Mouse (Mus musculus) cerebellum, adult 2 months (tissue): ENCODE data around the gene Gm28230. TPM values are rescaled to one million over a fixed set of nuclear protein-coding genes. Genes with fewer than 3 reads are reported as not detected.
A peak's percentile ranks its signal among the peaks of the same experiment; 100 is the strongest.

Experiments used
- DNase-seq, 2 experiments: peaks; one replicate each; pipeline ENCODE4 v3.0.0; 2021
- H3K27ac ChIP-seq: fragments of 200-500 bp; 2 replicates; pipeline ENCODE4 v1.5.1; 2012; ENCODE audit warnings: low read length, control low read depth, inconsistent platforms; ENCODE audit not compliant: insufficient read depth
- H3K27me3 ChIP-seq: fragments of 200-500 bp; 2 replicates; pipeline ENCODE4 v1.6.1; 2012; ENCODE audit warnings: inconsistent platforms, mild to moderate bottlenecking, low read length, moderate library complexity; ENCODE audit not compliant: control insufficient read depth, insufficient read depth
- H3K4me1 ChIP-seq: fragments of 200-500 bp; 2 replicates; pipeline ENCODE4 v1.6.1; 2011; ENCODE audit warnings: low read length; ENCODE audit not compliant: control insufficient read depth, insufficient read depth
- H3K4me3 ChIP-seq: fragments of 200-500 bp; replicated peaks from 2 replicates; pipeline ENCODE3; 2011; ENCODE audit warnings: mild to moderate bottlenecking, low read depth, low read length, control low read depth; ENCODE audit not compliant: insufficient read depth
- CTCF ChIP-seq: fragments of 200-500 bp; IDR thresholded peaks from 2 replicates; pipeline ENCODE4 v1.5.1; 2011; ENCODE audit warnings: low read depth, mild to moderate bottlenecking, control low read depth, low read length, moderate library complexity, borderline replicate concordance; ENCODE audit not compliant: insufficient read depth
- POLR2A ChIP-seq: fragments of 200-500 bp; IDR thresholded peaks from 2 replicates; pipeline ENCODE4 v1.6.1; 2011; ENCODE audit warnings: low read length, control low read depth, borderline replicate concordance; ENCODE audit not compliant: insufficient read depth
- WGBS: fragments of 180-500 bp; shearing (Covaris S2); methylation state at CpG from one replicate; pipeline ENCODE4 v1.1.7; 2018; 5-methylcytosine and 5-hydroxymethylcytosine counted together
- polyA plus RNA-seq: library from polyadenylated mRNA; depleted of rRNA; stranded (reverse); fragments of >200 nt; gene quantifications from 2 replicates; pipeline ENCODE4 v1.2.3, GENCODE M21; 2012

The Gm28230 gene
- polyA plus RNA-seq, 1 experiment, result 0.16 TPM

DNA sequence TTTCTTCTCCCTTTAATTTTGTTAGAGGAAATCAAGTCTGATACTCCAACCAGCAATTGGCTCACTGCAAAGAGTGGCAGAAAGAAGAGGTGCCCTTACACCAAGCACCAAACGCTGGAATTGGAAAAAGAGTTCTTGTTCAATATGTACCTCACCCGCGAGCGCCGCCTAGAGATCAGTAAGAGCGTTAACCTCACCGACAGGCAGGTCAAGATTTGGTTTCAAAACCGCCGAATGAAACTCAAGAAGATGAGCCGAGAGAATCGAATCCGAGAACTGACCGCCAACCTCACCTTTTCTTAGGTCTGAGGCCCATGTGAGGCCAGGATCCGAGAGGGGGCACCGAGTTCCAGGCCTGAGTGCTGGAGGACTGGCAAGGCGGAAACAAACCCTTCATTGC is 32.5 kb upstream of the Gm28230 start:
- DNase-seq, result peak in 1 of 2 experiments; percentile 3
- Histone ChIP-seq H3K4me1 (no peaks in the 10 kb centered on the region), H3K4me3 (no peak overlapping the region), H3K27ac (no peak overlapping the region), H3K27me3 (peaks cover 28% of the 10 kb centered on the region; the same call in 1 of the 2 replicates)
- WGBS, result 3% methylated on average over 16 of the region's 16 CpGs
- TF ChIP-seq POLR2A (no peak), CTCF (no peak)

DNA sequence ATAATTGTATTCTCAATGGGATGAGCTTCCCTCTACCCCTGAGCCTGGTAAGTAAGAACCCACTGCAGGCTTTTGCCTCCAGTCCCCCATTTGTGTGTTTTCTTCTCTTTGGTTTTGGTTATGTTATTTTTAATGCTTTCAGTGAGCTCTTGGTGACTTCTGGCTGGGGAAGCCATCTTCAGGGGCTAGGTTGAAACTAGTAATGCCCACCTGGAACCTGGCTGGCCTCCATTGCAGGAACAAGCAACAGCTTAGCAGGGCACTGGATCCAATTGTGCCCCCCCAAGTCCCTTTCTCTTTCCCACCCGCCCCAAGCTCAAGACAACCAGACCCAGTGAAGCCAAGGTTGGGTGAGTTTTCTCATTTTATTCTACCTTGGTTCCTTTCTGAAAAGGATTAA is 31.1 kb upstream of the Gm28230 start:
- TF ChIP-seq CTCF, result no peak
- no peak for TF ChIP-seq POLR2A
- no peak for DNase-seq
- Histone ChIP-seq H3K4me3 (no peak overlapping the region), H3K27ac (no peak overlapping the region), H3K4me1 (no peaks in the 10 kb centered on the region), H3K27me3 (peaks cover 28% of the 10 kb centered on the region; the same call in 1 of the 2 replicates)
- WGBS, result 15% methylated on average over 1 of the region's 1 CpGs

DNA sequence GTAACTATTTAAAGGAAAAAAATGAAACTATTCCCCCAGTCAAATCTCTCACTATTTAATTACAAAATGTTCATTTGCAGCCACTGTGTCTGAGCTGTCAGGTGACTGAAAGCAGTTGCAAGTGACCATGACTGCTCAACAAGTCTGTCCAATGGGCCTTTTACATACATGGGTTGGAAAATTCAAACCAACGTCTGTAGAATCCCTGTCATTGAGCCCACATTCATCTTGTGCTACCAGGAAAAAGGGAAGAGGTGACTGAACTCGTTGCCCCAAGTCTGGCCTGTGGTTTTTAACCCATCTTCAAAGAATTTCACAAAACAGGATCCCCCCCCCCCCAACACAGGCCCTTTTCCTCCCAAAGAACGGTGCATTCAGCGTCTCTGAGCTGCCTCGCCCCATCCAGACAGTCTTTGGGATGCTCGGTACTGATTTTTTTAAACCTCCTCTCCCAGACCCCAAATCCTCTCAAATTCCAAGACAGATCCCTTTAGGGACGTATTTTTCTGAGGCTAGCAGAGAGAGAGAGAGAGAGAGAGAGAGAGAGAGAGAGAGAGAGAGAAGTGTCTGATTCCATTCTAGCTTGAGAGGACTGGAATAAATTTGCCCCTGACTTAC is 30.6 kb upstream of the Gm28230 start:
- 3% methylated on average over 7 of the region's 7 CpGs for WGBS
- Histone ChIP-seq H3K4me3 (no peak overlapping the region), H3K4me1 (no peaks in the 10 kb centered on the region), H3K27me3 (peaks cover 27% of the 10 kb centered on the region; the same call in 1 of the 2 replicates), H3K27ac (no peak overlapping the region)
- no peak for TF ChIP-seq POLR2A
- TF ChIP-seq CTCF, result no peak
- DNase-seq, result no peak

DNA sequence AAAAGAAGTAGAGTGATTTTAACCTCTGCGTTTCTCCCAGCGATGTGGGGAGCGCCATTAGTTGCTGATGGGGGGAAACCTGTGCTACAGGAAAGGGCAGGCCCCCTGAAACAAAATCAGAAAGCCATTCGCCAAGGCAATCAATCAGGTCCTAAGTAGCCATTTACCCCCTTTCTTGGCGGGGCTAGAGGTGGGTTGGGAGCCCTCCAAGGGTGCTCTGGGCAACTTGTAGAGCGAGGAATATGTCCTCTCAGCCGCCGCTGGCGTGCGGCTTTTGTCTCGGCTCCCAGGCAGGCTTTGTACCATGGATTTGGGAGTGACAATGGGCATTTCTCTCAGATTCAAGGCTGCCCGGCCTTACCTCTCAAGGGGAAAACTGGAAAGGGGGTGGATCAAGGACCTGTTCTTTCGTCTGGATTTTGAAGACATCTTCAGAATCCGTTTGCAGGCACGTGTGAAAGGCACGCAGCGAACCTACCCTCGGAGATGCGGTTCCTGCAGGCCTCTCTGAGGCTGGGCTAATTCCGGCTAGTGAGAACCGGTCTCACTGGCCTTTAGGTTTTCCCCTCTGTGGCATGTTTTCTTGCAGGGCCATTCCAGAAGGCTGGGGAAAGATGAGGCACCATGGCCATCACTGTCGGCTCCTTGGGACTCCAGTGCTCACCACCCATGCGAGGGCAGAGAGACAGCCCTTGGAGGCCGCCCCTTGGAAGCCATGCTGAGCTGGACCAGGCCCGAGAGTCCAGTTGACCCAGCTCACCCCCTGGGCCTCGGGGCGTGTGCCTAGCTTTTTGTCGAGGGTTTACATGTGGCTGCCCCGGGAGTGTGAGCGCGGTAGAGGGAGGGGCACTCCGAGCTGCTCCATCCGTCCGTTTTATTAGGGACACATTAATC is 29.8 kb upstream of the Gm28230 start:
- Histone ChIP-seq H3K27ac (no peak overlapping the region), H3K4me1 (no peaks in the 10 kb centered on the region), H3K27me3 (peaks cover 24% of the 10 kb centered on the region; the same call in 1 of the 2 replicates), H3K4me3 (no peak overlapping the region)
- WGBS, result 3% methylated on average over 34 of the region's 34 CpGs
- TF ChIP-seq CTCF (no peak), POLR2A (no peak)
- no peak for DNase-seq

DNA sequence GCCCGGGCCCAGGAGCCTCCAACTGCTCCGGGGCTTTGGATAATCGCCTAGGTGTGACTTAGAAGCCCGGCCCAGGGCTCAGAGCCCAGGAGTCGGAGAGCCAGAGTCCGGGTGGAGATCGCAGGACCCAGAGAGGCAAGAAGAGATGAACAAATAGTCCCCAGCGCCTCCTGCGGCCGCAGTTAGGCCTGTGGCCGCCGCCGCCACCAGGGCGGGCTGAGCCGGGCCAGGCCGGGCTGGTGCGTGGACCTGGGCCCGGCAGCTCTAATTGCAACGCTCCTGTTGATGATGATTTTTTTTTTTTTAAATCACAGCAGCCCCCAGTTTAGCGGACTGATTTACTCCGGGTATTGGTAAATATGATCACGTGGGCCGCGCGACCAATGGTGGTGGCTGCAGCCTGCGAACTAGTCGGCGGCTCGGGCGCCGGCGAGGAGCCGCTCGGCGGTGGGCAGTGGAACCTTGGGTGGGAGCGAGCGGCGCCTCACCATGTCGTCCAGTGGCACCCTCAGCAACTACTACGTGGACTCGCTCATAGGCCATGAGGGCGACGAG is 28.9 kb upstream of the Gm28230 start, which contains the start of gene Hoxd9:
TSS of gene Hoxd9 (plus strand) at position 161 of the 555 bp plus-strand sequence.
- WGBS, result 2% methylated on average over 43 of the region's 43 CpGs
- no peak within 1 kb of the TSS for H3K27ac ChIP-seq
- H3K4me1 ChIP-seq, result no peaks in the 10 kb centered on the region
- H3K27me3 ChIP-seq, result peaks cover 21% of the 10 kb centered on the region; the same call in 1 of the 2 replicates
- DNase-seq, result no peak
- H3K4me3 ChIP-seq, result no peak within 1 kb of the TSS
- TF ChIP-seq POLR2A (no peak), CTCF (no peak)

DNA sequence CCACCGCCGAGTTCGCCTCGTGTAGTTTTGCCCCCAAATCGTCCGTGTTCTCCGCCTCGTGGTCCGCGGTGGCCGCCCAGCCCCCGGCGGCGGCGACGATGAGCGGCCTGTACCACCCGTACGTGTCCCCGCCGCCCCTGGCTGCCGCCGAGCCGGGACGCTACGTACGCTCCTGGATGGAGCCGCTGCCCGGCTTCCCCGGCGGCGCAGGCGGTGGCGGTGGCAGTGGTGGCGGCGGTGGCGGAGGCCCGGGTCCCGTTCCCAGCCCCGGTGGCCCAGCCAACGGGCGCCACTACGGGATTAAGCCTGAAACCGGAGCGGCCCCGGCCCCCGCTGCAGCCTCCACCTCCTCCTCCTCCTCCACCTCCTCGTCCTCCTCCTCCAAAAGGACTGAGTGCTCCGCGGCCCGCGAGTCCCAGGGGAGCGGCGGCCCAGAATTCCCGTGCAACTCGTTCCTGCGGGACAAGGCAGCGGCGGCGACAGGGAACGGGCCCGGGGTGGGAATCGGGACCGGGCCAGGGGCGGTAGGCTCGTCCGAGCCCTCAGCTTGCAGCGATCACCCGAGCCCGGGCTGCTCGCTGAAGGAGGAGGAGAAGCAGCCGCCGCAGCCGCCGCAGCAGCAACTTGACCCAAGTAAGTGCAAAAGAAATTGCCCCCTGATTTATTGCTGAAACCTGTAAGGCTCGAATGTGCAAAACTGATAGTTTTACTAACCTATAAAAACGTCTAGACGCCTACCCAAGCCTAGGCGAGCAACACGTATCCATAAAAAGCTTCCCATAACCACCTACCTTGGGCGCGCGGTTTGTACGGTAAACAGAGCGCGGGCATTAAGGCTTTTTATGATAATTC is 28.1 kb upstream of the Gm28230 start:
- H3K4me1 ChIP-seq, result no peaks in the 10 kb centered on the region
- peaks cover 22% of the 10 kb centered on the region; the same call in 1 of the 2 replicates for H3K27me3 ChIP-seq
- WGBS, result 2% methylated on average over 86 of the region's 86 CpGs
- no peak for TF ChIP-seq CTCF
- no peak for TF ChIP-seq POLR2A
- DNase-seq, result no peak
- no peak overlapping the region for H3K4me3 ChIP-seq
- H3K27ac ChIP-seq, result no peak overlapping the region

DNA sequence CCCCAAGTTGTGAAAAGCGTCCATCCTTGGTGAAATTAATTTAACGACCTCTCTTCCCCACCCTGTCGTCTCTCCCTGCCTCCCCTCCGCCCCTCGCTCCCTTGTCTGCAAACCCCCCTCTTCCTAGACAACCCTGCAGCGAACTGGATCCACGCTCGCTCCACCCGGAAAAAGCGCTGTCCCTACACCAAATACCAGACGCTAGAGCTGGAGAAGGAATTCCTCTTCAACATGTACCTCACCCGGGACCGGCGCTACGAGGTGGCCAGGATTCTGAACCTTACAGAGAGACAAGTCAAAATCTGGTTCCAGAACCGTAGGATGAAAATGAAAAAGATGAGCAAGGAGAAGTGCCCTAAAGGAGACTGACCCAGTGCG is 27.5 kb upstream of the Gm28230 start:
- Histone ChIP-seq H3K4me3 (no peak overlapping the region), H3K4me1 (no peaks in the 10 kb centered on the region), H3K27me3 (peaks cover 21% of the 10 kb centered on the region; the same call in 1 of the 2 replicates), H3K27ac (no peak overlapping the region)
- WGBS, result 3% methylated on average over 17 of the region's 17 CpGs
- TF ChIP-seq POLR2A (no peak), CTCF (no peak)
- DNase-seq, result no peak
